Mouse (Mus musculus) MEL (cell line): ENCODE results near the gene Syt16. TPM values are rescaled to one million over a fixed set of nuclear protein-coding genes. Genes with fewer than 3 reads are reported as not detected.

Source experiments
- DNase-seq: peaks from one replicate; pipeline ENCODE4 v3.0.0; 2011; ENCODE audit warnings: low read depth, low spot score
- H3K27ac ChIP-seq: 2 replicates; pipeline ENCODE4 v1.5.1; 2012; ENCODE audit warnings: low read depth, mild to moderate bottlenecking, control low read depth, low read length, moderate library complexity; ENCODE audit not compliant: control insufficient read depth
- H3K27me3 ChIP-seq, 2 experiments: fragments of 150-350 bp in 1 of 2; sonication (generic) in 1 of 2; 2 replicates each; pipeline ENCODE4 v1.6.1; 2012; ENCODE audit warnings: low read length in 2 of 2, mild to moderate bottlenecking in 2 of 2, improper control_type of control experiment in 1 of 2, moderate library complexity in 1 of 2; ENCODE audit not compliant: insufficient read depth in 2 of 2, control insufficient read depth in 1 of 2
- H3K36me3 ChIP-seq, 2 experiments: 2 replicates each; pipeline ENCODE4 v1.6.1; 2012 to 2014; ENCODE audit warnings: low read length in 2 of 2, improper control_type of control experiment in 1 of 2, inconsistent platforms in 1 of 2, mild to moderate bottlenecking in 1 of 2; ENCODE audit not compliant: insufficient read depth in 2 of 2, control insufficient read depth in 1 of 2
- H3K4me1 ChIP-seq, 2 experiments: fragments of 150-350 bp in 1 of 2; sonication (generic) in 1 of 2; 2 replicates each; pipeline ENCODE4 v1.6.1; 2012; ENCODE audit warnings: low read length in 2 of 2, improper control_type of control experiment in 1 of 2, mild to moderate bottlenecking in 1 of 2; ENCODE audit not compliant: insufficient read depth in 2 of 2, control insufficient read depth in 1 of 2
- H3K4me3 ChIP-seq, 2 experiments: fragments of 150-350 bp in 1 of 2; sonication (generic) in 1 of 2; 2 replicates each; pipeline ENCODE4 v1.5.1; 2012; ENCODE audit warnings: low read depth in 2 of 2, low read length in 2 of 2, mild to moderate bottlenecking in 2 of 2, moderate library complexity in 2 of 2, control low read depth in 1 of 2, improper control_type of control experiment in 1 of 2; ENCODE audit not compliant: control insufficient read depth in 1 of 2, insufficient read depth in 1 of 2
- H3K79me2 ChIP-seq: 2 replicates; pipeline ENCODE4 v1.6.1; 2012; ENCODE audit warnings: mild to moderate bottlenecking, low read length, moderate library complexity; ENCODE audit not compliant: control insufficient read depth, poor library complexity, insufficient read depth
- H3K9ac ChIP-seq: 2 replicates; pipeline ENCODE4 v1.6.1; 2012; ENCODE audit warnings: low read depth, mild to moderate bottlenecking, control low read depth, low read length, moderate library complexity; ENCODE audit not compliant: control insufficient read depth, poor library complexity, severe bottlenecking
- H3K9me3 ChIP-seq: fragments of 150-350 bp; sonication (generic); replicated peaks from 2 replicates; pipeline ENCODE4 v1.6.1; 2012; ENCODE audit warnings: mild to moderate bottlenecking, low read length, improper control_type of control experiment, moderate library complexity; ENCODE audit not compliant: insufficient read depth
- BHLHE40 ChIP-seq: IDR thresholded peaks from 2 replicates; pipeline ENCODE4 v1.6.1; 2012; ENCODE audit warnings: low read depth, mild to moderate bottlenecking, inconsistent platforms, low read length, improper control_type of control experiment, borderline replicate concordance
- CHD1 ChIP-seq: IDR thresholded peaks from 2 replicates; pipeline ENCODE4 v1.6.1; 2012; ENCODE audit warnings: low read depth, mild to moderate bottlenecking, inconsistent platforms, low read length, improper control_type of control experiment
- CHD2 ChIP-seq: IDR thresholded peaks from 2 replicates; pipeline ENCODE4 v1.6.1; 2011; ENCODE audit warnings: low read length, improper control_type of control experiment
- ELF1 ChIP-seq: IDR thresholded peaks from 2 replicates; pipeline ENCODE4 v1.6.1; 2014; ENCODE audit warnings: low read depth, mild to moderate bottlenecking, inconsistent platforms, low read length, improper control_type of control experiment, moderate library complexity
- EP300 ChIP-seq, 2 experiments: IDR thresholded peaks; 2 replicates each; pipeline ENCODE4 v1.6.1; 2011; ENCODE audit warnings: improper control_type of control experiment in 2 of 2, low read length in 2 of 2, low read depth in 1 of 2, mild to moderate bottlenecking in 1 of 2
- ETS1 ChIP-seq: IDR thresholded peaks from 2 replicates; pipeline ENCODE4 v1.6.1; 2012; ENCODE audit warnings: low read depth, mild to moderate bottlenecking, inconsistent platforms, low read length, improper control_type of control experiment, moderate library complexity
- GATA1 ChIP-seq: IDR thresholded peaks from 2 replicates; pipeline ENCODE4 v1.6.1; 2011; ENCODE audit warnings: low read depth, low read length, improper control_type of control experiment
- HCFC1 ChIP-seq: IDR thresholded peaks from 2 replicates; pipeline ENCODE4 v1.6.1; 2012; ENCODE audit warnings: low read depth, mild to moderate bottlenecking, inconsistent platforms, low read length, improper control_type of control experiment, moderate library complexity
- JUND ChIP-seq: IDR thresholded peaks from 2 replicates; pipeline ENCODE4 v1.6.1; 2011; ENCODE audit warnings: low read depth, mild to moderate bottlenecking, improper control_type of control experiment, low read length
- KAT2A ChIP-seq: conservative IDR thresholded peaks from 2 replicates; pipeline ENCODE4 v1.6.1; 2012; ENCODE audit warnings: low read depth, low read length, improper control_type of control experiment, inconsistent platforms
- MAFK ChIP-seq: IDR thresholded peaks from 2 replicates; pipeline ENCODE4 v1.6.1; 2011; ENCODE audit warnings: low read depth, mild to moderate bottlenecking, low read length, improper control_type of control experiment, borderline replicate concordance
- MAX ChIP-seq: IDR thresholded peaks from 2 replicates; pipeline ENCODE4 v1.6.1; 2011; ENCODE audit warnings: low read length, improper control_type of control experiment
- MEF2A ChIP-seq: IDR thresholded peaks from 2 replicates; pipeline ENCODE4 v1.6.1; 2014; ENCODE audit warnings: low read depth, mild to moderate bottlenecking, inconsistent platforms, low read length, improper control_type of control experiment; ENCODE audit not compliant: poor library complexity, insufficient replicate concordance, severe bottlenecking; ENCODE audit errors: extremely low read depth
- MXI1 ChIP-seq: IDR thresholded peaks from 2 replicates; pipeline ENCODE4 v1.6.1; 2011; ENCODE audit warnings: mild to moderate bottlenecking, low read depth, low read length, improper control_type of control experiment
- NELFE ChIP-seq: IDR thresholded peaks from 2 replicates; pipeline ENCODE4 v1.6.1; 2011; ENCODE audit warnings: low read depth, low read length, improper control_type of control experiment
- NRF1 ChIP-seq: IDR thresholded peaks from 2 replicates; pipeline ENCODE4 v1.6.1; 2014; ENCODE audit warnings: low read depth, mild to moderate bottlenecking, inconsistent platforms, low read length, improper control_type of control experiment, moderate library complexity; ENCODE audit not compliant: poor library complexity, insufficient read depth, severe bottlenecking
- RCOR1 ChIP-seq: IDR thresholded peaks from 2 replicates; pipeline ENCODE4 v1.6.1; 2012; ENCODE audit warnings: low read depth, mild to moderate bottlenecking, inconsistent platforms, low read length, improper control_type of control experiment
- TAL1 ChIP-seq: IDR thresholded peaks from 2 replicates; pipeline ENCODE4 v1.6.1; 2012; ENCODE audit warnings: mild to moderate bottlenecking, inconsistent platforms, low read length, moderate library complexity, mixed read lengths
- TBP ChIP-seq: IDR thresholded peaks from 2 replicates; pipeline ENCODE4 v1.8.0; 2011; ENCODE audit warnings: low read depth, low read length, improper control_type of control experiment
- UBTF ChIP-seq: IDR thresholded peaks from 2 replicates; pipeline ENCODE4 v1.6.1; 2012; ENCODE audit warnings: low read depth, mild to moderate bottlenecking, inconsistent platforms, low read length, improper control_type of control experiment, moderate library complexity, borderline replicate concordance; ENCODE audit not compliant: insufficient read depth
- USF1 ChIP-seq: IDR thresholded peaks from 2 replicates; pipeline ENCODE4 v1.6.1; 2014; ENCODE audit warnings: low read depth, mild to moderate bottlenecking, inconsistent platforms, low read length, improper control_type of control experiment, moderate library complexity
- ZC3H11A ChIP-seq: IDR thresholded peaks from 2 replicates; pipeline ENCODE4 v1.6.1; 2012; ENCODE audit warnings: low read depth, mild to moderate bottlenecking, inconsistent platforms, low read length, improper control_type of control experiment
- ZKSCAN1 ChIP-seq: IDR thresholded peaks from 2 replicates; pipeline ENCODE4 v1.6.1; 2012; ENCODE audit warnings: low read depth, mild to moderate bottlenecking, inconsistent platforms, low read length, improper control_type of control experiment, moderate library complexity
- polyA plus RNA-seq, 2 experiments: library from polyadenylated mRNA; stranded (reverse) in 1 of 2; unstranded in 1 of 2; fragments of >175 nt in 1 of 2; fragments of >200 nt in 1 of 2; gene quantifications; 2 replicates each; pipeline versions ENCODE4 v1.2.1 to v1.2.4; 2012; ENCODE audit warnings: low replicate concordance in 2 of 2, low read depth in 1 of 2; ENCODE audit not compliant: insufficient read length in 2 of 2, insufficient read depth in 1 of 2, missing spikeins in 1 of 2
- total RNA-seq: library from RNA; depleted of rRNA; stranded (reverse); fragments of 300-350 nt; gene quantifications from 2 replicates; pipeline ENCODE4 v1.2.3, GENCODE M21; 2012

Syt16 gene
- total and polyA plus RNA-seq, 3 experiments: 0.07 TPM; not detected in 2

- peaks cover 0 to 1% of the 10 kb centered on the region in 2 experiments; a peak in 1 of 4 replicates for H3K27me3 ChIP-seq
- no peaks in the 10 kb centered on the region for H3K9me3 ChIP-seq
- no peaks in the 10 kb centered on the region for H3K36me3 ChIP-seq
- no peak overlapping the region for H3K9ac ChIP-seq
- TF ChIP-seq UBTF: no peak
- TF ChIP-seq BHLHE40: no peak
- no peak for TF ChIP-seq HCFC1
- no peak for TF ChIP-seq RCOR1
- no peak for TF ChIP-seq KAT2A
- no peak for TF ChIP-seq CHD2
- no peak for TF ChIP-seq NRF1
- DNase-seq: no peak
- no peak overlapping the region for H3K27ac ChIP-seq
- no peaks in the 10 kb centered on the region for H3K4me1 ChIP-seq
- no peak overlapping the region for H3K4me3 ChIP-seq
- no peaks in the 10 kb centered on the region for H3K79me2 ChIP-seq
Measured at GRCm38 (mm10) chr12:74043225-74043624, 45.8 kb downstream of the Syt16 start.

GRCm38 (mm10) chr12:74043755-74044154 lies 46.3 kb downstream of the Syt16 start:
- Histone ChIP-seq H3K27ac (no peak overlapping the region), H3K9me3 (no peaks in the 10 kb centered on the region), H3K27me3 (peaks cover 0 to 1% of the 10 kb centered on the region in 2 experiments; a peak in 1 of 4 replicates), H3K79me2 (no peaks in the 10 kb centered on the region), H3K9ac (no peak overlapping the region), H3K4me1 (no peaks in the 10 kb centered on the region), H3K36me3 (no peaks in the 10 kb centered on the region), H3K4me3 (no peak overlapping the region)
- DNase-seq: no peak
- TF ChIP-seq CHD1 (no peak), GATA1 (no peak), KAT2A (no peak), ZC3H11A (no peak), MAX (no peak), RCOR1 (no peak), USF1 (no peak), ETS1 (no peak), MXI1 (no peak), TAL1 (no peak), ELF1 (no peak), HCFC1 (no peak), ZKSCAN1 (no peak), NELFE (no peak), NRF1 (no peak), MEF2A (no peak), MAFK (no peak), EP300 (IDR thresholded peaks at IDR 0.05; ENCODE audit: low read depth in 1 of 2, low read length in 2 of 2) (no peak), TBP (no peak), JUND (no peak)
